Mouse (Mus musculus) midbrain, postnatal 0 days (tissue): ENCODE data around the gene Cldn14. TPM values are rescaled to one million over a fixed set of nuclear protein-coding genes. Genes with fewer than 3 reads are reported as not detected.
A peak's percentile ranks its signal among the peaks of the same experiment; 100 is the strongest.

ENCODE experiments used
- ATAC-seq: fragments of 200-750 bp; cut with Nextera tagmentation; 2 replicates; pipeline ENCODE4 v1.8.0; 2017; ENCODE audit warnings: moderate number of reproducible peaks, mild to moderate bottlenecking, moderate TSS enrichment, moderate library complexity; ENCODE audit not compliant: low FRiP score
- DNase-seq: peaks from one replicate; pipeline ENCODE4 v3.0.0-alpha.2; 2015; ENCODE audit warnings: low spot score
- H3K27ac ChIP-seq: fragments of 300-500 bp; sonication (generic); 2 replicates; pipeline ENCODE4 v1.5.1; 2014; ENCODE audit warnings: low read depth, mild to moderate bottlenecking, low read length, mixed read lengths
- H3K27me3 ChIP-seq: fragments of 300-500 bp; sonication (generic); 2 replicates; pipeline ENCODE4 v1.6.1; 2014; ENCODE audit warnings: low read length, control low read depth, mixed read lengths; ENCODE audit not compliant: insufficient read depth
- H3K36me3 ChIP-seq: fragments of 300-500 bp; sonication (generic); 2 replicates; pipeline ENCODE4 v1.6.1; 2014; ENCODE audit warnings: low read length, control low read depth, mixed read lengths; ENCODE audit not compliant: insufficient read depth
- H3K4me1 ChIP-seq: fragments of 300-500 bp; sonication (generic); 2 replicates; pipeline ENCODE4 v1.6.1; 2014; ENCODE audit warnings: mild to moderate bottlenecking, control low read depth, antibody characterized with exemption, low read length, mixed read lengths; ENCODE audit not compliant: insufficient read depth
- H3K4me2 ChIP-seq: fragments of 300-500 bp; sonication (generic); 2 replicates; pipeline ENCODE4 v1.6.1; 2014; ENCODE audit warnings: low read depth, mild to moderate bottlenecking, low read length, mixed read lengths; ENCODE audit not compliant: poor library complexity, severe bottlenecking
- H3K4me3 ChIP-seq: fragments of 300-500 bp; sonication (generic); 2 replicates; pipeline ENCODE4 v1.5.1; 2014; ENCODE audit warnings: low read depth, mild to moderate bottlenecking, low read length, moderate library complexity
- H3K9ac ChIP-seq: fragments of 300-500 bp; sonication (generic); replicated peaks from 2 replicates; pipeline ENCODE4 v1.6.1; 2014; ENCODE audit warnings: mild to moderate bottlenecking, low read length, moderate library complexity, mixed read lengths; ENCODE audit not compliant: poor library complexity, severe bottlenecking
- H3K9me3 ChIP-seq: fragments of 300-500 bp; sonication (generic); 2 replicates; pipeline ENCODE4 v1.6.1; 2016; ENCODE audit warnings: low read length, control low read depth
- CTCF ChIP-seq: IDR thresholded peaks from 2 replicates; pipeline ENCODE4 v1.5.1; 2016; ENCODE audit warnings: antibody characterized with exemption, mild to moderate bottlenecking
- WGBS: fragments of 180-500 bp; shearing (Covaris S2); extraction: QIAGEN DNeasy Blood & Tissue Kit; methylation state at CpG from one replicate; pipeline ENCODE4 v1.1.7; 2014; 5-methylcytosine and 5-hydroxymethylcytosine counted together
- polyA plus RNA-seq: library from polyadenylated mRNA; unstranded; fragments of >200 nt; fragmentation: Nextera tagmentation; extraction: Ambion mirVana; gene quantifications from 2 replicates; pipeline ENCODE4 v1.2.1, GENCODE M21; 2015
- total RNA-seq: library from RNA; depleted of rRNA; stranded (reverse); fragments of >200 nt; gene quantifications from 2 replicates; pipeline ENCODE4 v1.2.3, GENCODE M21; 2014

Gene Cldn14
- total and polyA plus RNA-seq, 2 experiments from 2014 or later = 0.12 TPM; not detected in 1

DNA sequence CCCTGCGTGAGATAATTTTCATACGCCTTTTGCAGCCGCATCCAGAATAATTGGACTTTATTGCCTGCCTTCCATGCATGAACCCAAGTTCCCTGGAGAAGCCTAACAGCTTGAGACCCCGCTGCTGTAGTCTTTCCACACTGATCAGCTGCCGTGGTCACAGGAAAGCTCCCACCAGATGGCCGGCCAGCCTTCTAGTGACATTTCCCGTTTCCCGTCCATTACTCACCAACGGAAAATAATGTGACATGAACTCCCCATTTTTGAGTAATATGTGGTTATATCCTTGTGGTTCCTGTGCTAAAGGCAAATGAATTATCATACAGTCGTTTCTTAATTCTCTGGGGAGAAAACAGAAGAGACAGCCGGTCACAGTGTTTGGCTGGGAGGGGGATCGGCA lies 51.2 kb downstream of the Cldn14 start:
- no peaks in the 10 kb centered on the region for H3K27me3 ChIP-seq
- ATAC-seq = no peak
- H3K9ac ChIP-seq = no peak overlapping the region
- H3K4me2 ChIP-seq = no peak overlapping the region
- H3K36me3 ChIP-seq = no peaks in the 10 kb centered on the region
- no peak overlapping the region for H3K27ac ChIP-seq
- no peak overlapping the region for H3K4me3 ChIP-seq
- 63% methylated on average over 12 of the region's 12 CpGs for WGBS
- TF ChIP-seq CTCF = no peak
- H3K9me3 ChIP-seq = no peaks in the 10 kb centered on the region
- no peaks in the 10 kb centered on the region for H3K4me1 ChIP-seq
- peak; percentile 65 for DNase-seq

DNA sequence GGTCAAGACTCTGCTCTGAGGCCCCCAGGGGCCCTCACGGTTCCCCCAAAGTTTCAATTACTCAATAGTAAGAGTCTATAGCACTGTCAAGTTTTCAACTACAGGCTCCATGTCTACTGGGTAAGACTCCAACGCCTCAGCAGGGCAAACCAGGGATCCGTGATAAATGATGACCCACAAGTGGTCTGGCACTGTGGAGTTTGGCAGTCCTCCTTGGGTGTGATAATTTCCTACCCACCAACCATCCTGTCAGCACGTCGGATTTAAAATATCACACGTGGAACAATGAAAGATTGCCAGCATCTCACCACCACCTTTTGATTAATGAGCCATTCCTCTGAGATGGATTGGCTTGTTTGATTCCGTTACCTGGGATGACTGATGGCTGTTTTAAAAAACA lies 51.7 kb downstream of the Cldn14 start:
- no peak overlapping the region for H3K4me3 ChIP-seq
- no peaks in the 10 kb centered on the region for H3K27me3 ChIP-seq

DNA sequence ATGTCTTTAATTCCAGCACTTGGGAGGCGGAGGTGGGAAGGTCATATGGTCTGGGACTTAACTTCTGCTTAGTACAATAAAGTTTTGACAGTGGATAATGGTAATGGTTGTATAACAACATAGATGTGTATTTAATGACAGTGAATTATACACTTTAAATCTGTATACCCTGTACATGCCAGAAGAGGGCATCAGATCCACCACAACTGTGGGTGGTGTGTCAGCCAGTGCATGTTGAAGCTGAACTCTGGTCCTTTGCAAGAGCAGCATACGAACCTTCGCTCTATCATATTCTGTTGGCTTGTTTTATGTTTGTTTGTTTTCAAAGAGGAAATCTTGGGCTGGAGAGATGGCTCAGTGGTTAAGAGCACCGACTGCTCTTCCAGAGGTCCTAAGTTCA lies 61.2 kb downstream of the Cldn14 start:
- H3K36me3 ChIP-seq = no peaks in the 10 kb centered on the region
- no peaks in the 10 kb centered on the region for H3K9me3 ChIP-seq
- H3K4me1 ChIP-seq = no peaks in the 10 kb centered on the region
- 89% methylated on average over 4 of the region's 4 CpGs for WGBS
- DNase-seq (no peak), ATAC-seq (no peak)
- H3K4me2 ChIP-seq = no peak overlapping the region
- no peak overlapping the region for H3K9ac ChIP-seq
- H3K4me3 ChIP-seq = no peak overlapping the region
- no peaks in the 10 kb centered on the region for H3K27me3 ChIP-seq
- H3K27ac ChIP-seq = no peak overlapping the region
- peak; percentile 12; the same call in 1 of the 2 replicates for TF ChIP-seq CTCF

More for the DNA sequence above, 51.7 kb downstream of the Cldn14 start:
- 71% methylated on average over 7 of the region's 7 CpGs for WGBS
- Histone ChIP-seq H3K36me3 (no peaks in the 10 kb centered on the region), H3K27ac (no peak overlapping the region), H3K9ac (no peak overlapping the region), H3K4me1 (no peaks in the 10 kb centered on the region), H3K4me2 (no peak overlapping the region), H3K9me3 (no peaks in the 10 kb centered on the region)
- DNase-seq (peak; percentile 28), ATAC-seq (no peak)
- no peak for TF ChIP-seq CTCF

DNA sequence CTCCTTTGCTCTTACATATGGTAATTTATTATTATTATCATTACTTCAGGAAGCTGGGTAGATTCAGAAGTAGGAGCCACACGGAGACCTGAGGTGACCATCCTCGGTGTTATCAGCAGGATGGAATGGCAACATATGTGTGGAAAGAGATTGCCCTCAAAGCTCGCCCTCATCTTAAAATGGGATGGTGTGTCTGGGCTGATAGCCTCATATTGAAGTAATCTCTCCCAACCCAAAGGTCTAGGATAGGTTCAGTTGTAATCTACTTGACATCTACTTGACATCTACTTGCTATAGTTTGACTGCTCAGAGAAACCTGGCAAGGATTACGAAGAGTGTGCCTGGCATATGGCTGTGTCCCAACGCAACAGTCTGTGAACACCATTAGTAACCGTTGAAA lies 64.3 kb downstream of the Cldn14 start:
- Histone ChIP-seq H3K9ac (no peak overlapping the region), H3K36me3 (no peaks in the 10 kb centered on the region), H3K4me1 (no peaks in the 10 kb centered on the region), H3K27me3 (no peaks in the 10 kb centered on the region), H3K27ac (no peak overlapping the region), H3K4me3 (no peak overlapping the region), H3K4me2 (no peak overlapping the region), H3K9me3 (no peaks in the 10 kb centered on the region)
- WGBS = 92% methylated on average over 6 of the region's 6 CpGs
- TF ChIP-seq CTCF = no peak
- ATAC-seq = no peak
- no peak for DNase-seq

DNA sequence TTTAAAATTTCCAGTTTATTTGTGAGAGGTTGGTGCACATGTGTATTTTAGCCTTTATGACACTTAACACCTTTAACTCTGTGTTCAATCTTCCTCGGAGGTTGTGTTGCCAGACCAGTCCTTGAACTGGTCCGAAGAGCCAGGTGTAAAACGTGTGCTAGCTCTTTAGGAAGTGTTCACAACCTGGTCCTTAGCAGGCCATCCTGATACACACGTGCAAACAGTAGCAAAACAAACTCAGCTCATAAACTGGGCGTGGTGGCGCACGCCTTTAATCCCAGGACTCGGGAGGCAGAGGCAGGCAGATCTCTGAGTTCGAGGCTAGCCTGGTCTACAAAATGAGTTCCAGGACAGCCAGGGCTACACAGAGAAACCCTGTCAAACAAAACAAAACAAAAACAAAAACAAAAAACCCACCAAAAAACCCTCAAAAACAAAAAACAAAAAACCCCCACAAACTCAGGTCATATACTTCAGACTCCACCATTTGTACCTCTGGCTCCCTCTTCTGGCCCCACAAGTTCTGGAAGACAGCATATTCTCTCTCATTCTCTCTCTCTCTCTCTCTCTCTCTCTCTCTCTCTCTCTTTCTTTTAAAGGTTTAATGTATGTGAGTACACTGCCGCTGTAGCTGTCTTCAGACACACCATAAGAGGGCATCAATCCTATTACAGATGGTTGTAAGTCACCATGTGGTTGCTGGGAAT lies 65.7 kb downstream of the Cldn14 start:
- peak; percentile 8; the same call in 1 of the 2 replicates for TF ChIP-seq CTCF
- Histone ChIP-seq H3K9me3 (no peaks in the 10 kb centered on the region), H3K4me3 (no peak overlapping the region), H3K36me3 (no peaks in the 10 kb centered on the region), H3K9ac (no peak overlapping the region), H3K27ac (no peak overlapping the region), H3K27me3 (no peaks in the 10 kb centered on the region), H3K4me1 (no peaks in the 10 kb centered on the region), H3K4me2 (no peak overlapping the region)
- no peak for DNase-seq
- no peak for ATAC-seq
- WGBS = 93% methylated on average over 10 of the region's 10 CpGs

DNA sequence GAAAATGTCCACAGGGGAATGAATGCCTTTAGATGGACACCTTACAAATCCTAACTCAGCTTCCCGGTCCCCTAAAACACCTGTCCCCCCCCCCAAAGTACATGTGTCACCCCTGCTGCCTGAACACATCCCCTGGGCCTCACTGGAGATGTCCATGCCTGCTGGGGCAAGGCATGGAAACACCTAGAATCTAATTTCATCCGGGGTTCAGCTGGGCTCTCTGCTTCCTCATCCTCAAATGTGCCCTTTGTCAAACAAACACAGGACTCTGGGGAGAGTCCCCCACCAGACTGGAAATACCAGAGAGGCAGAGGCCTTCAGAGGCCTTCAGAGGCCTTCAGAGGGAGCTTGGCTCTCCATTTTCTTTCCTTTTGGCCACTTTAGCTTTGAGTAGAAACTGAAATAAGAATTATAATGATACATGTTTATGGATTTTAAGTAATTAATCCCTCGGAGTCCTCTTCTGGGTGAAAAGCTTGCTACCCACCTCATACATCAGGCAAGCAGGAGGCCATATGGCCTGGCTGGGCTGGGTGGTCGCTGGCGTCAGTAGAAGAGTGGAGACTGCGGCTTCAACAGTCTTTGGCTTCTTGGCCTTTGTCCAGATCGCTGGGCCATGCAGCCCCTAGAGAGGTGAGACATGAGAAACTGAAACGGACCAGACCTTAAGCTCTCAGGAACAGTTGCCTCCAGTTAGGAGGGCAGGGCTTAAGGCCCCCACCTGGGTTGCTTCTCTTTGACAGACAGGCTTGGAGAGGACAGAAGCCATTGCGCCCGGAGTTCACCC lies 66.7 kb downstream of the Cldn14 start:
- WGBS = 81% methylated on average over 10 of the region's 10 CpGs
- H3K27me3 ChIP-seq = 0 out of 2 replicates have a peak, but pooled peaks cover 3% of the 10 kb centered on the region
- ATAC-seq = no peak
- no peak overlapping the region for H3K9ac ChIP-seq
- no peaks in the 10 kb centered on the region for H3K4me1 ChIP-seq
- DNase-seq = peak; percentile 36
- no peak overlapping the region for H3K4me3 ChIP-seq
- H3K4me2 ChIP-seq = no peak overlapping the region
- H3K27ac ChIP-seq = no peak overlapping the region
- no peaks in the 10 kb centered on the region for H3K36me3 ChIP-seq
- H3K9me3 ChIP-seq = no peaks in the 10 kb centered on the region
- TF ChIP-seq CTCF = no peak
